Mouse (Mus musculus) hindbrain, embryonic 12.5 days (tissue): ENCODE data around the gene Olfr1175-ps. TPM values are rescaled to one million over a fixed set of nuclear protein-coding genes. Genes with fewer than 3 reads are reported as not detected.
A peak's percentile ranks its signal among the peaks of the same experiment; 100 is the strongest.

Experiments
- ATAC-seq: fragments of 200-750 bp; cut with Nextera tagmentation; 2 replicates; pipeline ENCODE4 v1.8.0; 2017; ENCODE audit warnings: moderate TSS enrichment; ENCODE audit not compliant: low FRiP score
- H3K27ac ChIP-seq: fragments of 300-500 bp; sonication (generic); 2 replicates; pipeline ENCODE4 v1.5.1; 2016; ENCODE audit warnings: mild to moderate bottlenecking
- H3K27me3 ChIP-seq: fragments of 300-500 bp; sonication (generic); 2 replicates; pipeline ENCODE4 v1.6.1; 2016; ENCODE audit warnings: mild to moderate bottlenecking
- H3K36me3 ChIP-seq: fragments of 300-500 bp; sonication (generic); 2 replicates; pipeline ENCODE4 v1.6.1; 2016; ENCODE audit warnings: mild to moderate bottlenecking
- H3K4me1 ChIP-seq: fragments of 300-500 bp; sonication (generic); 2 replicates; pipeline ENCODE4 v1.6.1; 2016
- H3K4me2 ChIP-seq: fragments of 300-500 bp; sonication (generic); replicated peaks from 2 replicates; pipeline ENCODE4 v1.6.1; 2016; ENCODE audit warnings: mild to moderate bottlenecking
- H3K4me3 ChIP-seq: fragments of 300-500 bp; sonication (generic); 2 replicates; pipeline ENCODE4 v1.5.1; 2016; ENCODE audit warnings: mild to moderate bottlenecking
- H3K9ac ChIP-seq: fragments of 300-500 bp; sonication (generic); 2 replicates; pipeline ENCODE4 v1.6.1; 2016; ENCODE audit warnings: mild to moderate bottlenecking, moderate library complexity
- H3K9me3 ChIP-seq: fragments of 300-500 bp; sonication (generic); replicated peaks from 2 replicates; pipeline ENCODE4 v1.6.1; 2016; ENCODE audit warnings: mild to moderate bottlenecking
- WGBS: fragments of 180-500 bp; shearing (Covaris S2); methylation state at CpG from one replicate; pipeline ENCODE4 v1.1.7; 2016; 5-methylcytosine and 5-hydroxymethylcytosine counted together
- polyA plus RNA-seq: library from polyadenylated mRNA; unstranded; fragments of >200 nt; fragmentation: Nextera tagmentation; extraction: Ambion mirVana; gene quantifications from 2 replicates; pipeline ENCODE4 v1.2.1, GENCODE M21; 2016

Gene Olfr1175-ps
- polyA plus RNA-seq = not detected in 2 replicates

GRCm38 (mm10) chr2:88327115-88327514 is at the start of gene Olfr1175-ps:
TSS of gene Olfr1175-ps (minus strand) at chr2:88327215.
- no peak within 1 kb of the TSS for H3K27ac ChIP-seq
- no peaks in the 10 kb centered on the region for H3K27me3 ChIP-seq
- H3K4me2 ChIP-seq = no peak within 1 kb of the TSS
- no peak for ATAC-seq
- H3K9ac ChIP-seq = no peak within 1 kb of the TSS
- 90% methylated on average over 2 of the region's 2 CpGs for WGBS
- H3K36me3 ChIP-seq = no peaks in the 10 kb centered on the region
- H3K9me3 ChIP-seq = no peaks in the 10 kb centered on the region
- H3K4me3 ChIP-seq = no peak within 1 kb of the TSS
- H3K4me1 ChIP-seq = no peaks in the 10 kb centered on the region

GRCm38 (mm10) chr2:88356304-88356703 is 29.3 kb upstream of the Olfr1175-ps start:
- Histone ChIP-seq H3K36me3 (no peaks in the 10 kb centered on the region), H3K9me3 (no peaks in the 10 kb centered on the region), H3K4me3 (no peak overlapping the region), H3K27me3 (no peaks in the 10 kb centered on the region), H3K27ac (no peak overlapping the region), H3K4me1 (no peaks in the 10 kb centered on the region), H3K4me2 (no peak overlapping the region), H3K9ac (no peak overlapping the region)
- ATAC-seq = peak; percentile 22; the same call in 1 of the 2 replicates
- 1% methylated on average over 2 of the region's 2 CpGs for WGBS

DNA sequence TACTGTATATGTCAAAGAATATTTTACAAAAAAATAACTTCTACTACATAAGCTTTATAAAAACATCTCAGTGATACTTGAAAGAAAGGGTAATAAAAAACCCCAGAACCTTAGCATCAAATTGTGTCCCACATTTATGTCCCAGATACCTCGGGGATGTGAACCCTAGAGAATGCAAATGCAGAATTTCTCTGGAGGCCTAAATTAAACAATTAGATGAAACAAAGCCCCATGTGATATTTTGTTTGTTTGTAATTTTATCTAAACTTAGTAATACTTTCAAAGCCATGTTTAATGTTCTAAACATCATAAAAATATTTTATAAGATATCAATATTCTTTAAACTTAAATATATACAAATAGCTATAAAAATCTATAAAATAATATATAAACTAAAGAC is 19.4 kb upstream of the Olfr1175-ps start, which contains the start of gene Olfr1177-ps:
Gene Olfr1177-ps, minus strand, starts transcription at position 101 of the 400 bp plus-strand sequence.
- Histone ChIP-seq H3K9ac (no peak within 1 kb of the TSS), H3K4me2 (no peak within 1 kb of the TSS), H3K27me3 (no peaks in the 10 kb centered on the region), H3K27ac (no peak within 1 kb of the TSS), H3K4me1 (no peaks in the 10 kb centered on the region), H3K9me3 (no peaks in the 10 kb centered on the region), H3K36me3 (no peaks in the 10 kb centered on the region), H3K4me3 (no peak within 1 kb of the TSS)
- WGBS = 72% methylated on average over 1 of the region's 1 CpGs
- no peak for ATAC-seq

- ATAC-seq = no peak
- H3K27me3 ChIP-seq = no peaks in the 10 kb centered on the region
- 60% methylated on average over 1 of the region's 1 CpGs for WGBS
Measured at GRCm38 (mm10) chr2:88336421-88336820, 9.4 kb upstream of the Olfr1175-ps start, which contains the start of gene Olfr1176. TSS of gene Olfr1176 (plus strand) at chr2:88336721.

GRCm38 (mm10) chr2:88315035-88315434 is 12.0 kb downstream of the Olfr1175-ps start, which contains the start of gene Olfr1174-ps:
TSS of gene Olfr1174-ps (minus strand) at chr2:88315135.
- H3K4me2 ChIP-seq = no peak within 1 kb of the TSS
- H3K27ac ChIP-seq = no peak within 1 kb of the TSS
- WGBS = 92% methylated on average over 4 of the region's 4 CpGs
- H3K4me3 ChIP-seq = no peak within 1 kb of the TSS
- H3K36me3 ChIP-seq = no peaks in the 10 kb centered on the region
- ATAC-seq = no peak
- no peaks in the 10 kb centered on the region for H3K9me3 ChIP-seq
- no peaks in the 10 kb centered on the region for H3K4me1 ChIP-seq
- no peaks in the 10 kb centered on the region for H3K27me3 ChIP-seq
- no peak within 1 kb of the TSS for H3K9ac ChIP-seq

More at GRCm38 (mm10) chr2:88336421-88336820, 9.4 kb upstream of the Olfr1175-ps start, which contains the start of gene Olfr1176:
- Histone ChIP-seq H3K4me3 (no peak within 1 kb of the TSS), H3K27ac (no peak within 1 kb of the TSS), H3K4me2 (no peak within 1 kb of the TSS), H3K4me1 (no peaks in the 10 kb centered on the region), H3K9ac (no peak within 1 kb of the TSS), H3K9me3 (no peaks in the 10 kb centered on the region), H3K36me3 (no peaks in the 10 kb centered on the region)

DNA sequence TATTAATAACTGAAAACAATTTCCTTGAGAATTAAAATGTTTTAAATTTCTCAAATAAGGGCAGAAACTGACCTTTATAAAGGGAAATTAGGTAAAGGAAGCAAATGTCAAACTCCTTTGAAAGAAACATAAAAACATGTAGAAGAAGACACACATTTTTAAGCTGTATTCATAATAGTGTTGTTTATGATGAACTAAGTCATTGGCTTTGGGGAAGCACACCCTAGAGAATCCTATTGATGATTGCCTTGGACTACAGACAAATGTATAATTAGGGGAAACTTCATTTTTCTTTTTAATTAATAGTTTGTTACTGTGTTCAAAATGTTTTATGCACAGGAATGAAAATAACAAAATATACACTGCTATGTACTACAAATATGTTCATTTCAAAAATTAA is 47.2 kb downstream of the Olfr1175-ps start, which contains the start of gene Olfr1173:
Gene Olfr1173, minus strand, starts transcription at position 101 of the 400 bp plus-strand sequence.
- no peak for ATAC-seq
- Histone ChIP-seq H3K9me3 (no peaks in the 10 kb centered on the region), H3K9ac (no peak within 1 kb of the TSS), H3K4me3 (no peak within 1 kb of the TSS), H3K4me2 (no peak within 1 kb of the TSS), H3K4me1 (no peaks in the 10 kb centered on the region), H3K27ac (no peak within 1 kb of the TSS), H3K36me3 (no peaks in the 10 kb centered on the region), H3K27me3 (no peaks in the 10 kb centered on the region)

Other genes with a start within 250 kb of the Olfr1175-ps start
- gene Olfr1164, start 233.2 kb downstream of the Olfr1175-ps start, polyA plus RNA-seq = not detected in 2 replicates
- not detected in 2 replicates for gene Olfr1166, start 198.9 kb downstream of the Olfr1175-ps start, polyA plus RNA-seq
- gene Olfr1167, start 172.0 kb downstream of the Olfr1175-ps start, polyA plus RNA-seq = not detected in 2 replicates
- not detected in 2 replicates for gene Olfr1168, start 145.3 kb downstream of the Olfr1175-ps start, polyA plus RNA-seq
- gene Olfr1170, start 98.9 kb downstream of the Olfr1175-ps start, polyA plus RNA-seq = not detected in 2 replicates
- gene Olfr1173, start 47.3 kb downstream of the Olfr1175-ps start, polyA plus RNA-seq = not detected in 2 replicates
- not detected in 2 replicates for gene Olfr1174-ps, start 12.1 kb downstream of the Olfr1175-ps start, polyA plus RNA-seq
- not detected in 2 replicates for gene Olfr1176, start 9.5 kb upstream of the Olfr1175-ps start, polyA plus RNA-seq
- not detected in 2 replicates for gene Olfr1177-ps, start 19.3 kb upstream of the Olfr1175-ps start, polyA plus RNA-seq
- not detected in 2 replicates for gene Olfr1178, start 59.8 kb upstream of the Olfr1175-ps start, polyA plus RNA-seq
- not detected in 2 replicates for gene Olfr1179, start 79.2 kb upstream of the Olfr1175-ps start, polyA plus RNA-seq
- not detected in 2 replicates for gene Olfr1180, start 91.9 kb upstream of the Olfr1175-ps start, polyA plus RNA-seq
- gene Olfr1181, start 99.0 kb upstream of the Olfr1175-ps start, polyA plus RNA-seq = not detected in 2 replicates
- not detected in 2 replicates for gene Gm13757, start 121.9 kb upstream of the Olfr1175-ps start, polyA plus RNA-seq
- gene Olfr1183, start 127.7 kb upstream of the Olfr1175-ps start, polyA plus RNA-seq = not detected in 2 replicates
- not detected in 2 replicates for gene Olfr1184, start 156.4 kb upstream of the Olfr1175-ps start, polyA plus RNA-seq
- gene Olfr1185-ps1, start 166.1 kb upstream of the Olfr1175-ps start, polyA plus RNA-seq = not detected in 2 replicates
- gene Olfr1186, start 191.3 kb upstream of the Olfr1175-ps start, polyA plus RNA-seq = not detected in 2 replicates
- gene Olfr1188, start 229.7 kb upstream of the Olfr1175-ps start, polyA plus RNA-seq = not detected in 2 replicates